Mouse (Mus musculus) lung, adult 2 months (tissue): ENCODE measurements at regions not wholly inside any gene's neighbourhood (a gene's known extent, or its start where the extent isn't known, plus 50 kb on each side); places are given as distances from the start of the nearest gene placed in this dataset.

Experiments used
- DNase-seq: peaks from one replicate; pipeline ENCODE4 v3.0.0; 2022
- H3K4me1 ChIP-seq: fragments of 200-500 bp; 2 replicates; pipeline ENCODE4 v1.6.1; 2011; ENCODE audit warnings: low read length; ENCODE audit not compliant: control insufficient read depth, insufficient read depth
- H3K4me3 ChIP-seq: fragments of 200-500 bp; replicated peaks from 2 replicates; pipeline ENCODE3; 2011; ENCODE audit warnings: low read depth, mild to moderate bottlenecking, control low read depth, low read length; ENCODE audit errors: extremely low read depth
- CTCF ChIP-seq: fragments of 200-500 bp; IDR thresholded peaks from 2 replicates; pipeline ENCODE4 v1.5.1; 2011; ENCODE audit warnings: mild to moderate bottlenecking, low read length, control low read depth; ENCODE audit not compliant: insufficient read depth
- POLR2A ChIP-seq: fragments of 200-500 bp; IDR thresholded peaks from 2 replicates; pipeline ENCODE4 v1.6.1; 2011; ENCODE audit warnings: low read depth, mild to moderate bottlenecking, control low read depth, low read length, borderline replicate concordance; ENCODE audit errors: extremely low read depth
- WGBS: fragments of 180-500 bp; shearing (Covaris S2); methylation state at CpG from one replicate; pipeline ENCODE4 v1.1.7; 2018; 5-methylcytosine and 5-hydroxymethylcytosine counted together

GRCm38 (mm10) chr4:12516497-12516896 is 344.7 kb upstream of the Fam92a start:
- WGBS, result 84% methylated on average over 10 of the region's 10 CpGs
- Histone ChIP-seq H3K4me1 (no peaks in the 10 kb centered on the region), H3K4me3 (no peak overlapping the region)
- TF ChIP-seq CTCF (no peak), POLR2A (no peak)
- no peak for DNase-seq

DNA sequence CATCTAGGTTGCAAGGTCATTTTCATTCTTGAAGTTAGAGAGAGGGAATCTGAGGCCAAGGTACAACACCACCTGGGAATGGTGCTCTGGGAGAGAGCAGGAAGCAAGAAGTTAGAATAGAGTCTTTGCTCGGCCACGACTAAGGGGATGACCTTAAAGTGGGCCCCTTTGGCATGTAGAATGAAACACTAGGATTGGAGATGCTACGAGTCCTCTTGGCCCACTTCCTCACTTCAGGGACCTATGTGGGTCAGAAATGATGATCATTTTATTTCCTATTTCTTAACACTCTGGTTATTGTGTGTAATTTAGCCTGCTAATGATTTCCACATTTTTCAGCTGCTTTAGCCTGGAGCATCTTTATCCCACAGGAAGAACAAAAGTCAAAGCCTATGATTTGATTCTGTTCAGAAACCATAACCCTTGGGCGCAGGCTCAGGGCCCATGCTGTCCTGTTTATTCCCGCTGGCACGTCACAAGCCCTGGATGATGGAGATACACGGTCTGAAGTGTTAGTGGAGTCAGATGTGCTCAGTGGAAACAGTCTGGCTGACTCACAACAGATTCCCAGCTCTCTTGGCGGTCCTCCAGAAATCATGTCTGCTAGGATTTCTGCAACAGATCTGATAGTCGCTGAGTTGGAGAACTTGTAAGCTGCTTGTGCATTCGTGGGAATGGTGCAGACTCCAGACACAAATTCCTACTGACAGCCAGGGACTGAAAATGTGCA is 340.0 kb upstream of the Fam92a start:
- no peak for DNase-seq

GRCm38 (mm10) chr4:12506851-12507551 is 335.2 kb upstream of the Fam92a start:
- no peak overlapping the region for H3K4me3 ChIP-seq
- H3K4me1 ChIP-seq, result no peaks in the 10 kb centered on the region
- 27% methylated on average over 8 of the region's 8 CpGs for WGBS
- TF ChIP-seq POLR2A, result no peak
- no peak for TF ChIP-seq CTCF
- no peak for DNase-seq

More for the DNA sequence above, 340.0 kb upstream of the Fam92a start:
- 57% methylated on average over 10 of the region's 10 CpGs for WGBS
- no peak for TF ChIP-seq POLR2A
- TF ChIP-seq CTCF, result no peak
- Histone ChIP-seq H3K4me1 (no peaks in the 10 kb centered on the region), H3K4me3 (no peak overlapping the region)

- H3K4me1 ChIP-seq, result no peaks in the 10 kb centered on the region
- 65% methylated on average over 8 of the region's 8 CpGs for WGBS
- TF ChIP-seq POLR2A (no peak), CTCF (no peak)
- no peak for DNase-seq
- H3K4me3 ChIP-seq, result no peak overlapping the region
Observed at GRCm38 (mm10) chr4:12501086-12501485, 329.3 kb upstream of the Fam92a start.

DNA sequence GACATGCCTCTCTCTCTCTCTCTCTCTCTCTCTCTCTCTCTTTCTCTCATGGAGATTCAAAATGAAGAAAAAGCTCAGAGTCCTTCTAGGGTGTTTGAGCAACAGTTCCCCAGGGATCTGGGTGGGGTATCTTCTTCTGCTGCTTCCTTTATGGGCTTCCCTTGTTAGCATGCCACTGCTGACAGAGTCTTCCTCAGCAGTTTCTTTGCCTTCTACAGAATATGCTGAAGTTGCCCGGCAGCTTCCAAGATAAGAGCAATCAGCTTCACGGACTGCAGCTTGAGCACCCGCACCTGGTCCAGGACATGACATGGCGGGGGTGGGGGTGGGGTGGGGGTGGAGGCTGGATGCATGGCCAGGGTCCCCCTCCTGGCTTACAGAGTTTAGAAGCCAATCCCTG is 326.6 kb upstream of the Fam92a start:
- H3K4me3 ChIP-seq, result no peak overlapping the region
- H3K4me1 ChIP-seq, result no peaks in the 10 kb centered on the region
- no peak for DNase-seq
- WGBS, result 39% methylated on average over 4 of the region's 4 CpGs
- no peak for TF ChIP-seq POLR2A
- no peak for TF ChIP-seq CTCF

DNA sequence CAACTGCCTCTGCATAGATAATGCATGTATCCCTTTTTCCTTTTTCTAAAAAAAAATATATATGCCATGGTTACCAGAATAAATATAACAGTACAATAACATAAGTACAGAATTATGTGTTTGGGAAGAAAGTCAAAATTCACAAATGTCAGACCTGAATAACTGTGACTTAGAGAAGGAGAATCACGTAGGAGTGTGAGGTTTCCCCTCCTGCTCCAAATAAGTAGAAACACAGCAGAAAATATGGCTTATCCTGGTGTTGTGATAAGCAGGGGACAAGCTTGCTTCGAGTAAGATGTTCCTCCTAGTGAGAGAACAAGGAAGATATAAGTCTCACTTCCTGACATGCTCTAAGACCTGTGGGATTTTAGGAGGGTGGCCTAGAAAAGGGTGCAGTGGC is 320.7 kb upstream of the Fam92a start:
- no peak for DNase-seq
- Histone ChIP-seq H3K4me1 (no peaks in the 10 kb centered on the region), H3K4me3 (no peak overlapping the region)
- WGBS, result 63% methylated on average over 2 of the region's 2 CpGs
- no peak for TF ChIP-seq POLR2A
- TF ChIP-seq CTCF, result no peak

GRCm38 (mm10) chr4:12491306-12491705 is 319.5 kb upstream of the Fam92a start:
- no peaks in the 10 kb centered on the region for H3K4me1 ChIP-seq
- DNase-seq, result no peak
- 81% methylated on average over 6 of the region's 6 CpGs for WGBS
- TF ChIP-seq CTCF (no peak), POLR2A (no peak)
- H3K4me3 ChIP-seq, result no peak overlapping the region

GRCm38 (mm10) chr4:12490066-12490465 is 318.3 kb upstream of the Fam92a start:
- no peak overlapping the region for H3K4me3 ChIP-seq
- TF ChIP-seq CTCF, result no peak
- TF ChIP-seq POLR2A, result no peak
- no peaks in the 10 kb centered on the region for H3K4me1 ChIP-seq
- 50% methylated on average over 3 of the region's 3 CpGs for WGBS
- no peak for DNase-seq

DNA sequence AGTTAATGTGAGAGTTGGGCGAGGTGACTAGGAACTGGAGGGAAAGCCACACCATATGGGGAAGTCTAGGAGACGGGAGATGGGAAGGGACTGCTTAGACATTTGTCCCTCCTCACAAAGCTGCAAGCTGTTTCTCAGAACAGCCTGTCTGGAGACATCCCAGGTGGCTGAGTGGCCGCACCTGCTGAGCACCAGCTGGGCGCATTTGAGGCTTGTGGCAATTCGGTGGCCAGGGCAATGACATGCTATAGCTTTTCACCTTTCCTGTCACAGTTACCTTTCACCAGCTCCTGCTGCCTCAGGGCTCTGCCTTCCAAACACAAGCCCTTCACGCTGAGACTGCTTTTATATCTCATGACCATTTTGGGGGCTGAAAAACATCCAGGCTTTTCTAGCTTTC is 317.5 kb upstream of the Fam92a start:
- 64% methylated on average over 6 of the region's 6 CpGs for WGBS
- no peaks in the 10 kb centered on the region for H3K4me1 ChIP-seq
- no peak for DNase-seq
- TF ChIP-seq POLR2A, result no peak
- TF ChIP-seq CTCF, result no peak
- no peak overlapping the region for H3K4me3 ChIP-seq

- TF ChIP-seq POLR2A (no peak), CTCF (no peak)
- no peaks in the 10 kb centered on the region for H3K4me1 ChIP-seq
- WGBS, result 74% methylated on average over 4 of the region's 4 CpGs
- no peak overlapping the region for H3K4me3 ChIP-seq
- DNase-seq, result no peak
Observed at GRCm38 (mm10) chr4:12481481-12481880, 309.7 kb upstream of the Fam92a start.

GRCm38 (mm10) chr4:12476717-12477116 is 304.9 kb upstream of the Fam92a start:
- Histone ChIP-seq H3K4me1 (no peaks in the 10 kb centered on the region), H3K4me3 (no peak overlapping the region)
- no peak for DNase-seq
- WGBS, result 81% methylated on average over 7 of the region's 7 CpGs
- no peak for TF ChIP-seq POLR2A
- TF ChIP-seq CTCF, result no peak
